Mouse (Mus musculus): ENCODE data around the gene Srbd1. TPM values are rescaled to one million over a fixed set of nuclear protein-coding genes. Genes with fewer than 3 reads are reported as not detected.

Gene Srbd1
- polyA plus RNA-seq, 2 experiments: 8.1 to 10.2 TPM

GRCm38 (mm10) chr17:86029175-86029574 is 115.8 kb downstream of the Srbd1 start:
- no peak overlapping the region for H3K4me3 ChIP-seq (replicated peaks; ENCODE audit: low read length)
- no peak for TF ChIP-seq POLR2A (IDR thresholded peaks at IDR 0.05; ENCODE audit: borderline replicate concordance, extremely low read depth, insufficient read depth, insufficient read length)
- H3K9me3 ChIP-seq (ENCODE audit: control insufficient read depth, low read length): no peaks in the 10 kb centered on the region
- no peak overlapping the region for H3K27ac ChIP-seq (replicated peaks; ENCODE audit: low read depth, low read length)
- H3K36me3 ChIP-seq (ENCODE audit: control insufficient read depth, insufficient read depth, low read length): no peaks in the 10 kb centered on the region
- no peak overlapping the region for H3K9ac ChIP-seq (ENCODE audit: low read depth, low read length, severe bottlenecking)
- WGBS: 85% methylated on average over 1 of the region's 1 CpGs
- no peak overlapping the region for H3K4me2 ChIP-seq (replicated peaks; ENCODE audit: low read depth, low read length, severe bottlenecking)
- peaks cover 32% of the 10 kb centered on the region for H3K4me1 ChIP-seq (ENCODE audit: control insufficient read depth, insufficient read depth, low read length)
- ATAC-seq (ENCODE audit: low FRiP score, low read depth): no peak
- DNase-seq (ENCODE audit: low spot score): no peak
- H3K27me3 ChIP-seq (ENCODE audit: control insufficient read depth, insufficient read depth, low read length): no peaks in the 10 kb centered on the region

GRCm38 (mm10) chr17:86027577-86028199 is 117.3 kb downstream of the Srbd1 start:
- Histone ChIP-seq H3K9ac (ENCODE audit: low read depth, low read length, severe bottlenecking) (no peak overlapping the region), H3K4me1 (ENCODE audit: control insufficient read depth, insufficient read depth, low read length) (peaks cover 24% of the 10 kb centered on the region), H3K36me3 (ENCODE audit: control insufficient read depth, insufficient read depth, low read length) (no peaks in the 10 kb centered on the region), H3K4me2 (replicated peaks; ENCODE audit: low read depth, low read length, severe bottlenecking) (no peak overlapping the region), H3K4me3 (replicated peaks; ENCODE audit: low read length) (no peak overlapping the region), H3K27ac (replicated peaks; ENCODE audit: low read depth, low read length) (no peak overlapping the region), H3K9me3 (ENCODE audit: control insufficient read depth, low read length) (no peaks in the 10 kb centered on the region), H3K27me3 (ENCODE audit: control insufficient read depth, insufficient read depth, low read length) (no peaks in the 10 kb centered on the region)
- 84% methylated on average over 4 of the region's 4 CpGs for WGBS
- no peak for DNase-seq (ENCODE audit: low spot score)
- no peak for TF ChIP-seq POLR2A (IDR thresholded peaks at IDR 0.05; ENCODE audit: borderline replicate concordance, extremely low read depth, insufficient read depth, insufficient read length)
- ATAC-seq (ENCODE audit: low FRiP score, low read depth): no peak

GRCm38 (mm10) chr17:86024589-86024988 is 120.4 kb downstream of the Srbd1 start:
- H3K9me3 ChIP-seq (ENCODE audit: control insufficient read depth, low read length): 0 out of 2 replicates have a peak, but pooled peaks cover 2% of the 10 kb centered on the region
- H3K9ac ChIP-seq (ENCODE audit: low read depth, low read length, severe bottlenecking): no peak overlapping the region
- ATAC-seq (ENCODE audit: low FRiP score, low read depth) (no peak), DNase-seq (ENCODE audit: low spot score) (no peak)
- 0 out of 2 replicates have a peak, but pooled peaks cover 2% of the 10 kb centered on the region for H3K4me1 ChIP-seq (ENCODE audit: control insufficient read depth, insufficient read depth, low read length)
- no peak overlapping the region for H3K4me2 ChIP-seq (replicated peaks; ENCODE audit: low read depth, low read length, severe bottlenecking)
- H3K27me3 ChIP-seq (ENCODE audit: control insufficient read depth, insufficient read depth, low read length): no peaks in the 10 kb centered on the region
- WGBS: 83% methylated on average over 3 of the region's 3 CpGs
- no peaks in the 10 kb centered on the region for H3K36me3 ChIP-seq (ENCODE audit: control insufficient read depth, insufficient read depth, low read length)
- no peak overlapping the region for H3K27ac ChIP-seq (replicated peaks; ENCODE audit: low read depth, low read length)
- TF ChIP-seq POLR2A (IDR thresholded peaks at IDR 0.05; ENCODE audit: borderline replicate concordance, extremely low read depth, insufficient read depth, insufficient read length): no peak
- no peak overlapping the region for H3K4me3 ChIP-seq (replicated peaks; ENCODE audit: low read length)

GRCm38 (mm10) chr17:86022366-86022765 is 122.6 kb downstream of the Srbd1 start:
- DNase-seq (ENCODE audit: low spot score) (no peak), ATAC-seq (ENCODE audit: low FRiP score, low read depth) (no peak)
- H3K27me3 ChIP-seq (ENCODE audit: control insufficient read depth, insufficient read depth, low read length): no peaks in the 10 kb centered on the region
- 0 out of 2 replicates have a peak, but pooled peaks cover 2% of the 10 kb centered on the region for H3K4me1 ChIP-seq (ENCODE audit: control insufficient read depth, insufficient read depth, low read length)
- no peak overlapping the region for H3K4me2 ChIP-seq (replicated peaks; ENCODE audit: low read depth, low read length, severe bottlenecking)
- H3K36me3 ChIP-seq (ENCODE audit: control insufficient read depth, insufficient read depth, low read length): no peaks in the 10 kb centered on the region
- H3K9me3 ChIP-seq (ENCODE audit: control insufficient read depth, low read length): 0 out of 2 replicates have a peak, but pooled peaks cover 3% of the 10 kb centered on the region
- no peak overlapping the region for H3K9ac ChIP-seq (ENCODE audit: low read depth, low read length, severe bottlenecking)
- H3K4me3 ChIP-seq (replicated peaks; ENCODE audit: low read length): no peak overlapping the region
- no peak overlapping the region for H3K27ac ChIP-seq (replicated peaks; ENCODE audit: low read depth, low read length)
- 40% methylated on average over 4 of the region's 4 CpGs for WGBS
- TF ChIP-seq POLR2A (IDR thresholded peaks at IDR 0.05; ENCODE audit: borderline replicate concordance, extremely low read depth, insufficient read depth, insufficient read length): no peak

GRCm38 (mm10) chr17:86021815-86022214 is 123.2 kb downstream of the Srbd1 start:
- Histone ChIP-seq H3K27ac (replicated peaks; ENCODE audit: low read depth, low read length) (no peak overlapping the region), H3K4me3 (replicated peaks; ENCODE audit: low read length) (no peak overlapping the region), H3K4me1 (ENCODE audit: control insufficient read depth, insufficient read depth, low read length) (0 out of 2 replicates have a peak, but pooled peaks cover 2% of the 10 kb centered on the region), H3K27me3 (ENCODE audit: control insufficient read depth, insufficient read depth, low read length) (no peaks in the 10 kb centered on the region), H3K9me3 (ENCODE audit: control insufficient read depth, low read length) (0 out of 2 replicates have a peak, but pooled peaks cover 3% of the 10 kb centered on the region), H3K4me2 (replicated peaks; ENCODE audit: low read depth, low read length, severe bottlenecking) (no peak overlapping the region), H3K9ac (ENCODE audit: low read depth, low read length, severe bottlenecking) (no peak overlapping the region), H3K36me3 (ENCODE audit: control insufficient read depth, insufficient read depth, low read length) (no peaks in the 10 kb centered on the region)
- ATAC-seq (ENCODE audit: low FRiP score, low read depth) (no peak), DNase-seq (ENCODE audit: low spot score) (no peak)
- WGBS: 55% methylated on average over 1 of the region's 1 CpGs
- TF ChIP-seq POLR2A (IDR thresholded peaks at IDR 0.05; ENCODE audit: borderline replicate concordance, extremely low read depth, insufficient read depth, insufficient read length): no peak

Measured in limb, embryonic 14.5 days (tissue).